Mouse (Mus musculus) E14TG2a.4 (cell line): ENCODE results near the gene Nxph3.

Experiments
- CTCF ChIP-seq: conservative IDR thresholded peaks from 2 replicates; pipeline ENCODE4 v1.5.1; 2014; ENCODE audit warnings: low read length
- NANOG ChIP-seq: IDR thresholded peaks from 2 replicates; pipeline ENCODE4 v1.6.1; 2014; ENCODE audit warnings: borderline replicate concordance, low read length, mixed read lengths
- POU5F1 ChIP-seq: IDR thresholded peaks from 2 replicates; pipeline ENCODE4 v1.6.1; 2014; ENCODE audit warnings: low read length, borderline replicate concordance

GRCm38 (mm10) chr11:95557032-95557431, 42.7 kb upstream of the Nxph3 start:
- TF ChIP-seq CTCF: no peak
- no peak for TF ChIP-seq POU5F1
- no peak for TF ChIP-seq NANOG
